Mouse (Mus musculus) bone marrow macrophage, adult 2 months (primary cell): ENCODE data around the gene Haao.

Experiments used
- CTCF ChIP-seq: IDR thresholded peaks from 2 replicates; pipeline ENCODE4 v1.5.1; 2012; ENCODE audit warnings: low read depth, mild to moderate bottlenecking, low read length, moderate library complexity
- POLR2A ChIP-seq: IDR thresholded peaks from 2 replicates; pipeline ENCODE4 v1.6.1; 2012; ENCODE audit warnings: mild to moderate bottlenecking, low read depth, low read length, borderline replicate concordance

- no peak for TF ChIP-seq POLR2A
- no peak for TF ChIP-seq CTCF
Measured at GRCm38 (mm10) chr17:83886395-83886794, 38.6 kb upstream of the Haao start.
